Mouse (Mus musculus) erythroblast, embryonic 14.5 days (primary cell): ENCODE results near the gene Xbp1. TPM values are rescaled to one million over a fixed set of nuclear protein-coding genes. Genes with fewer than 3 reads are reported as not detected.

Source experiments
- H3K27me3 ChIP-seq: 2 replicates; pipeline ENCODE4 v1.6.1; 2012; ENCODE audit warnings: inconsistent platforms; ENCODE audit not compliant: control insufficient read depth
- H3K36me3 ChIP-seq: 2 replicates; pipeline ENCODE4 v1.6.1; 2012; ENCODE audit warnings: mild to moderate bottlenecking, inconsistent platforms; ENCODE audit not compliant: control insufficient read depth
- H3K4me1 ChIP-seq: 2 replicates; pipeline ENCODE4 v1.6.1; 2012; ENCODE audit warnings: inconsistent platforms; ENCODE audit not compliant: control insufficient read depth
- H3K4me3 ChIP-seq: replicated peaks from 2 replicates; pipeline ENCODE3; 2012; ENCODE audit warnings: moderate library complexity, mild to moderate bottlenecking, inconsistent platforms
- H3K9me3 ChIP-seq: 2 replicates; pipeline ENCODE4 v1.6.1; 2012; ENCODE audit warnings: low read length, inconsistent platforms, mixed read lengths; ENCODE audit not compliant: control insufficient read depth
- GATA1 ChIP-seq: IDR thresholded peaks from 2 replicates; pipeline ENCODE4 v1.6.1; 2012; ENCODE audit warnings: low read length, inconsistent platforms, mixed read lengths
- TAL1 ChIP-seq: IDR thresholded peaks from 3 replicates; pipeline ENCODE4 v1.6.1; 2012; ENCODE audit warnings: low read length, inconsistent platforms, mixed read lengths
- polyA plus RNA-seq: library from polyadenylated mRNA; stranded (reverse); fragments of >175 nt; gene quantifications from 2 replicates; pipeline ENCODE4 v1.2.3, GENCODE M21; 2012

The Xbp1 gene
- polyA plus RNA-seq, 1 experiment: 1.1 TPM

GRCm38 (mm10) chr11:5573821-5574220 lies 53.4 kb downstream of the Xbp1 start:
- no peaks in the 10 kb centered on the region for H3K9me3 ChIP-seq
- H3K27me3 ChIP-seq: no peaks in the 10 kb centered on the region
- no peaks in the 10 kb centered on the region for H3K36me3 ChIP-seq
- no peak; the same call in 2 of the 3 replicates for TF ChIP-seq TAL1
- TF ChIP-seq GATA1: no peak
- peaks cover 28% of the 10 kb centered on the region for H3K4me1 ChIP-seq
- H3K4me3 ChIP-seq: no peak overlapping the region

GRCm38 (mm10) chr11:5575046-5575445 lies 54.6 kb downstream of the Xbp1 start:
- no peaks in the 10 kb centered on the region for H3K36me3 ChIP-seq
- peaks cover 28% of the 10 kb centered on the region for H3K4me1 ChIP-seq
- H3K4me3 ChIP-seq: no peak overlapping the region
- no peaks in the 10 kb centered on the region for H3K27me3 ChIP-seq
- no peaks in the 10 kb centered on the region for H3K9me3 ChIP-seq
- TF ChIP-seq GATA1 (0 out of 2 replicates have a peak, but pooled peaks have one; percentile 11), TAL1 (no peak)

Other genes with a start within 250 kb of the Xbp1 start
- gene Znrf3, start 75.8 kb upstream of the Xbp1 start, polyA plus RNA-seq: 0.04 and 0.10 TPM in 2 replicates
- gene Ccdc117, start 21.5 kb downstream of the Xbp1 start, polyA plus RNA-seq: 0.18 and 0.27 TPM in 2 replicates
- not detected in 2 replicates for gene Ankrd36, start 49.0 kb downstream of the Xbp1 start, polyA plus RNA-seq
- gene Mrps24, start 195.0 kb downstream of the Xbp1 start, polyA plus RNA-seq: 10.8 and 14.0 TPM in 2 replicates
- 0.40 and 0.51 TPM in 2 replicates for gene Urgcp, start 241.7 kb downstream of the Xbp1 start, polyA plus RNA-seq